Mouse (Mus musculus) liver, adult 2 months (tissue): ENCODE measurements at regions not wholly inside any gene's neighbourhood (a gene's known extent, or its start where the extent isn't known, plus 50 kb on each side); places are given as distances from the start of the nearest gene placed in this dataset.
"Not testable (repeated sequence)": the region's sequence is repeated elsewhere in the genome, so short reads cannot be mapped to it uniquely, and the experiment has no call there.

Experiments
- DNase-seq: peaks from one replicate; pipeline ENCODE4 v3.0.0-alpha.2; 2011; ENCODE audit warnings: low read depth, low spot score; ENCODE audit errors: extremely low read depth
- H3K27ac ChIP-seq: fragments of 200-500 bp; replicated peaks from 2 replicates; pipeline ENCODE4 v1.5.1; 2012; ENCODE audit warnings: low read depth, mild to moderate bottlenecking, control low read depth, inconsistent platforms, low read length; ENCODE audit not compliant: insufficient read depth
- H3K27me3 ChIP-seq: fragments of 200-500 bp; 2 replicates; pipeline ENCODE4 v1.6.1; 2012; ENCODE audit warnings: mild to moderate bottlenecking, moderate library complexity, low read length, inconsistent platforms; ENCODE audit not compliant: control insufficient read depth, insufficient read depth
- H3K36me3 ChIP-seq: fragments of 200-500 bp; 2 replicates; pipeline ENCODE4 v1.6.1; 2012; ENCODE audit warnings: low read length, inconsistent platforms; ENCODE audit not compliant: control insufficient read depth, insufficient read depth
- H3K4me1 ChIP-seq: fragments of 200-500 bp; 2 replicates; pipeline ENCODE4 v1.6.1; 2011; ENCODE audit warnings: low read length; ENCODE audit not compliant: control insufficient read depth, insufficient read depth
- H3K4me3 ChIP-seq: fragments of 200-500 bp; 2 replicates; pipeline ENCODE4 v1.5.1; 2011; ENCODE audit warnings: low read depth, mild to moderate bottlenecking, control low read depth, low read length, moderate library complexity; ENCODE audit not compliant: insufficient read depth
- H3K79me2 ChIP-seq: fragments of 200-500 bp; 2 replicates; pipeline ENCODE4 v1.6.1; 2012; ENCODE audit warnings: inconsistent platforms, mild to moderate bottlenecking, low read length, moderate library complexity; ENCODE audit not compliant: control insufficient read depth, insufficient read depth
- H3K9ac ChIP-seq: fragments of 200-500 bp; 2 replicates; pipeline ENCODE4 v1.6.1; 2012; ENCODE audit warnings: low read depth, mild to moderate bottlenecking, control low read depth, inconsistent platforms, low read length
- CTCF ChIP-seq: fragments of 200-500 bp; IDR thresholded peaks from 2 replicates; pipeline ENCODE4 v1.5.1; 2011; ENCODE audit warnings: low read depth, low read length, control low read depth
- POLR2A ChIP-seq: fragments of 200-500 bp; IDR thresholded peaks from 2 replicates; pipeline ENCODE4 v1.6.1; 2011; ENCODE audit warnings: low read length, control low read depth; ENCODE audit not compliant: insufficient read depth; ENCODE audit errors: extremely low read depth
- WGBS: fragments of 180-500 bp; shearing (Covaris S2); methylation state at CpG from one replicate; pipeline ENCODE4 v1.1.7; 2018; 5-methylcytosine and 5-hydroxymethylcytosine counted together

GRCm38 (mm10) chr2:53574007-53574406, 382.5 kb downstream of the Arl6ip6 start:
- 71% methylated on average over 1 of the region's 1 CpGs for WGBS
- Histone ChIP-seq H3K4me3 (no peak overlapping the region), H3K36me3 (no peaks in the 10 kb centered on the region), H3K4me1 (no peaks in the 10 kb centered on the region), H3K27me3 (no peaks in the 10 kb centered on the region), H3K79me2 (no peaks in the 10 kb centered on the region), H3K27ac (no peak overlapping the region), H3K9ac (no peak overlapping the region)
- TF ChIP-seq CTCF: no peak
- no peak for TF ChIP-seq POLR2A
- no peak for DNase-seq

- 82% methylated on average over 2 of the region's 2 CpGs for WGBS
- H3K9ac ChIP-seq: no peak overlapping the region
- H3K36me3 ChIP-seq: no peaks in the 10 kb centered on the region
- H3K27ac ChIP-seq: no peak overlapping the region
- H3K27me3 ChIP-seq: no peaks in the 10 kb centered on the region
- TF ChIP-seq CTCF (no peak), POLR2A (no peak)
- H3K4me3 ChIP-seq: no peak overlapping the region
- H3K4me1 ChIP-seq: no peaks in the 10 kb centered on the region
- no peaks in the 10 kb centered on the region for H3K79me2 ChIP-seq
- no peak for DNase-seq
Measured at GRCm38 (mm10) chr2:53605829-53606228, 414.3 kb downstream of the Arl6ip6 start.

- Histone ChIP-seq H3K9ac (no peak overlapping the region), H3K4me3 (no peak overlapping the region), H3K79me2 (no peaks in the 10 kb centered on the region), H3K4me1 (no peaks in the 10 kb centered on the region), H3K36me3 (no peaks in the 10 kb centered on the region), H3K27me3 (no peaks in the 10 kb centered on the region), H3K27ac (no peak overlapping the region)
- no peak for DNase-seq
- TF ChIP-seq POLR2A (no peak), CTCF (no peak)
- WGBS: 66% methylated on average over 3 of the region's 3 CpGs
Measured at GRCm38 (mm10) chr2:53619681-53620080, 428.2 kb downstream of the Arl6ip6 start.

GRCm38 (mm10) chr2:53632816-53633474, 441.4 kb downstream of the Arl6ip6 start:
- H3K4me3 ChIP-seq, H3K36me3 ChIP-seq, H3K79me2 ChIP-seq, H3K27me3 ChIP-seq, H3K27ac ChIP-seq, DNase-seq, H3K4me1 ChIP-seq, H3K9ac ChIP-seq: not testable (repeated sequence)
- WGBS: 59% methylated on average over 19 of the region's 19 CpGs

- TF ChIP-seq CTCF (no peak), POLR2A (no peak)
- DNase-seq: no peak
- Histone ChIP-seq H3K4me3 (no peak overlapping the region), H3K9ac (no peak overlapping the region), H3K4me1 (no peaks in the 10 kb centered on the region), H3K27ac (no peak overlapping the region), H3K27me3 (no peaks in the 10 kb centered on the region), H3K79me2 (no peaks in the 10 kb centered on the region), H3K36me3 (no peaks in the 10 kb centered on the region)
- WGBS: 68% methylated on average over 6 of the region's 6 CpGs
Measured at GRCm38 (mm10) chr2:53668599-53669372, 416.6 kb downstream of the Rprm start.

- WGBS: 59% methylated on average over 5 of the region's 5 CpGs
- Histone ChIP-seq H3K36me3 (no peaks in the 10 kb centered on the region), H3K9ac (no peak overlapping the region), H3K27ac (no peak overlapping the region), H3K4me1 (no peaks in the 10 kb centered on the region), H3K27me3 (no peaks in the 10 kb centered on the region), H3K4me3 (no peak overlapping the region), H3K79me2 (no peaks in the 10 kb centered on the region)
- no peak for DNase-seq
- TF ChIP-seq CTCF (no peak), POLR2A (no peak)
Measured at GRCm38 (mm10) chr2:53680350-53681011, 404.9 kb downstream of the Rprm start.
